Mouse (Mus musculus) megakaryocyte, embryonic 14.5 days (primary cell): ENCODE measurements around the gene Adamts16.

ENCODE experiments used
- FLI1 ChIP-seq: IDR thresholded peaks from 2 replicates; pipeline ENCODE4 v1.6.1; 2012; ENCODE audit warnings: low read length, inconsistent platforms, mixed read lengths
- GATA1 ChIP-seq: IDR thresholded peaks from 3 replicates; pipeline ENCODE4 v1.6.1; 2012; ENCODE audit warnings: mixed read lengths, low read length, inconsistent platforms, borderline replicate concordance

- TF ChIP-seq GATA1 (no peak), FLI1 (no peak)
Measured at GRCm38 (mm10) chr13:70784126-70784525, 57.5 kb downstream of the Adamts16 start.
